Mouse (Mus musculus) brain, embryonic 14.5 days (tissue): ENCODE data around the gene Ift57. TPM values are rescaled to one million over a fixed set of nuclear protein-coding genes. Genes with fewer than 3 reads are reported as not detected.
A peak's percentile ranks its signal among the peaks of the same experiment; 100 is the strongest.

Experiments used
- DNase-seq: peaks from one replicate; pipeline ENCODE4 v3.0.0-alpha.2; 2011; ENCODE audit warnings: low read depth
- CTCF ChIP-seq: fragments of 200-500 bp; IDR thresholded peaks from 2 replicates; pipeline ENCODE4 v1.5.1; 2012; ENCODE audit warnings: inconsistent platforms, mild to moderate bottlenecking, moderate library complexity, borderline replicate concordance; ENCODE audit not compliant: insufficient read depth, insufficient read length; ENCODE audit errors: extremely low read depth
- POLR2A ChIP-seq: fragments of 200-500 bp; IDR thresholded peaks from 2 replicates; pipeline ENCODE4 v1.6.1; 2012; ENCODE audit warnings: mild to moderate bottlenecking, inconsistent platforms, borderline replicate concordance; ENCODE audit not compliant: poor library complexity, insufficient read depth, insufficient read length, severe bottlenecking; ENCODE audit errors: extremely low read depth
- polyA plus RNA-seq: library from polyadenylated mRNA; depleted of rRNA; stranded (reverse); fragments of >200 nt; gene quantifications from 2 replicates; pipeline ENCODE4 v1.2.3, GENCODE M21; 2012

Ift57 gene
- polyA plus RNA-seq, 1 experiment: 26.1 TPM

DNA sequence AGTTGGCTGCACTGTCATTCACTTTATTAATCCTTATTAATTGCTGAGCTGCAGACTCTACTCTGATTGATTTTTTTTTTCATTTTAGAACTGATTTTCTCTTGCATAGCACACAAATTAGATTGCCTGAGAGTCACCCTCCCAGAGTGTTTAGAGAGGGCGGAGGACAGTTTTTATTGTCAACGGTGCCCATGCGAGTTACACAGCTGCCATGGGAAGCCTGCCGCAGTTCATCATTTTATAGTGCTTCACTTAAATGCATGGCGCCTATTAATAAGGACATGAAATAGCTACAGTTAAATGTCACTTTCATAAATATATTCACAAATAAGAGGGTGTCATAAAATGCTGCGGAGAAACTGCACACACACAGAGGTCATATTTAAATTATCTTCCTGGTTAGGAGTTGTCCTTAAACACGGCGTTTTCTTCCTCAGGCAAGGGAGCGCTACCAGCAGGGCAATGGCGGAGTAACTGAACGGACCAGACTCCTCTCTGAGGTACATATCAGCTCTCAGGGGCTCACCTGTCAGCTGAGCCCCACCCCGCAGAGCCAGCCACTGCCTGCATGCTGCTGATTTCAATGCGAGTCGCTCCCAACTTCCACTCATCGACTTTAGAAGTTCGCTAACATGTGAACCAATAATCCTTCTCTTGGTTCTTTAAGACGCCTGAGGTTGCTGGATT, 61.6 kb downstream of the Ift57 start:
- TF ChIP-seq POLR2A: no peak
- no peak for TF ChIP-seq CTCF
- peak; percentile 16 for DNase-seq

DNA sequence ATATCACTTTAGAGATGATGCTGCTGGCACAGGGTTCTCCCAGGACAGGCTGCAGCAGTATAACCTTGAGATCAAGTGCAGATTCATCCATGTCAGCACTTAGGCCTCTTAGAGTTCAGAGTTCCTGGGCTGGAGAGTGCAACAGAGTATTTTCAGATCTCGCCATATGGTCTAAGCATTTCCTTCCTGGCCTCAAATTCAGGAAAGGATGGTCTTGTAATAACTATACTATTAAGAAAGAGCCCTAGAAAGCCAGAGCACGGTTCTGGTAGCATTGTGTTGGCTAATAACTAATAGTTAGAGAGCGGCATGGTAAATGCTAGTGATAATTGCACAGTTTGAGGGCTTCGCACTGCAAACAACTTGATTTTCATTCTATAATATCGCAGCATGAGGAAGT, 62.9 kb downstream of the Ift57 start:
- TF ChIP-seq POLR2A (no peak), CTCF (no peak)

DNA sequence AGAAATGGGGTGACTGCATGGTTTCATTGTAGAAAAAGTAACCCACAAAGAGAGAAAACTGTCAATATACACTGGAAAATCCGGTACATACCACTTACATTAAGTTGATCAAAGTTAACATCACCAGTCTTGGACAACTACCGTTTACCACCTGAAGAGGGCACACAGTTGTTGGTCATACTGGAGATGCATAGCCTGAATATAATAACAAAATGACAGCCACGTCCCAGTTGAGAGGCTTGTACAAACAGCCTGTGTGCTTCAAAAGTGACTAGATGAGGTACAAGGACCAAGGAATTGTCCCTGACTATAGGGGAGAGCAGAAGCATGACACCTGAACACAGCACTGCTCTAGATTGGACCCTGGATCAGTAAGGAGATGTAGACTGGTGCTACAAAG, 67.3 kb downstream of the Ift57 start:
- DNase-seq: peak; percentile 30
- TF ChIP-seq CTCF: peak; percentile 17; the same call in 1 of the 2 replicates
- no peak for TF ChIP-seq POLR2A

More for the DNA sequence above, 62.9 kb downstream of the Ift57 start:
- no peak for DNase-seq

DNA sequence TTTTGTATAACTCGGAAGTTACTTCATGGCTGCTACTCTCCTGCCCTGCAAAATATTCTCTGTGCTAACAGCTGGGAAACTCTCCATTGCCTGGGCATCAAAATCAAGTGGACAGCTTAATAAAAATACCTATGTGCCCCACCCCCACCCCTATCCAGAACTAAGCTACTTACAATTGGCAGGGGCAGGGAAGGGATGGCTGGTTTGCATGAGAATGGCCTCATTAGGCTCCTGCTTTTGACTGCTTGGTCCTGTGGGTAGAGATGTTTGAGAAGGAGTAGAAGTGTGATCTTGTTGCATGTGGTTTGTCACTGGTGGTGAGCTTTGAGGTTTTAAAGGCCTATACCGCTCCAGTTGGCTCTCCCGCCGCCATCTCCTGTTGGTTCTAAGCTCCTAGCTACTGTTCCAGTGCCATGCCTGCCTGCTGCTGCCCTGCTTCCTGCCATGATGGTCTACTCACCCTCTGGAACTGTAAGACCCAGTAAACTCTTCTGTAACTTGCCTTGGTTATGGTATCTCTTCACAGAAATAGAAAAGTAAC, 69.5 kb downstream of the Ift57 start:
- no peak for DNase-seq
- TF ChIP-seq POLR2A: no peak
- no peak for TF ChIP-seq CTCF

DNA sequence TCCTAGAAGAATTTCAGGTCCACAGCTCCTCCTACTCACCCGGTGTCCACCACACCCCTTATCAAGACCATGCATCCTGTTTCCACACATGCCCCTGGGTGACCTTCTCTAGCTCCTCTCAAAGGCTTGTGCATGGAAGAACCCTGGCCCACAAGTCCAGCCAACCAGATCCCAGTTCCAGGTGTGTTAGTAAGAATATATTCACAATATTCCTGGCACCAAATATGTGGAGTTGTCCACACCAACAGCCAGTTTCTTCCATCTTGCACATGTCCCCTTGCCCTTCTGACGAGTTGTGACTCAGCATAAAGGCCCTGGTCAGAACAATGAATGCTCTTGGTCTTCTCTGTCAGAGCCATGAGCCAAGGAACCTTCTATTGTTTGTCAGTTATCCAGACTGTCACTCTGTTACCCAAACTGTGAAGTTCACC, 70.8 kb downstream of the Ift57 start:
- DNase-seq: no peak
- TF ChIP-seq CTCF: no peak
- no peak for TF ChIP-seq POLR2A

DNA sequence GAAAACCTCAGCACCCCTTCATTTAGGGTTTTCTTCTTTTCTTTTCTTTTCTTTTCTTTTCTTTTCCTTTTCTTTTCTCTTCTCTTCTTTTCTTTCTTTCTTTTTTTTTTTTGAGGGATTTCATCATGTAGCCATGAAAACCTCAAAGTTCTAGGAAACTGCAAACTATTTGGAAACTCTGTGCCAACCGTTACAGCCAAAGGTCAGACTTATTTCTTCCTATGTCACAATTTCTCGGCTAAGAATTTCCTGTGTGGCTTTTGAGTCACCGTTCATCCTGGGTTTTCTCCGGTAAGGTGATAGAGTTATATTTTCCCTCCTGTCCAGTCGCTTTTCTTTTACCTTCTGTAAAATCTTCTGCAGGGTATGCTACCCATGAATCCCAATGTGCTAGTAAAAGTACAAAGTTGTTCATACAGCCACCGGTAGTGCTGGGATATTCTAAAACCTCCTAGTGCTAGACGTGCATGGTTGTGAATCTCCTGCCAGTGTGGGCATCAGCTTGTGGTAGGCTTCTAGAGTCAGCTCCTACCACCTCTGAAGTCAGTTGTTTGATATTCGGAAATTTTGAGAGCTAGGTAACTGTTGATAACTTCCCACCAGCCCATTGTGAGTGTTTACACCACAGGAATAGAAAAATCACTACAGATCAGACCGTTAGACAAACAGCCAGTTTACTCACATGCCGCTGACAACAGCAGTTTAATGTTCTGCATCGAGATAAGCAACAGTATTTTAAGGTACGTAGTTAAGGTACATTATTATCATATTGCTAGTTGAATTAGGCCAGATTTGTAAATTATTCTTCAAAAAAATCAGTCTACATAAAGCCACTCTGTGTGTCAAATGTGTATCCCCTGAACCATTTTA, 71.5 kb downstream of the Ift57 start:
- TF ChIP-seq POLR2A (no peak), CTCF (no peak)
- no peak for DNase-seq

DNA sequence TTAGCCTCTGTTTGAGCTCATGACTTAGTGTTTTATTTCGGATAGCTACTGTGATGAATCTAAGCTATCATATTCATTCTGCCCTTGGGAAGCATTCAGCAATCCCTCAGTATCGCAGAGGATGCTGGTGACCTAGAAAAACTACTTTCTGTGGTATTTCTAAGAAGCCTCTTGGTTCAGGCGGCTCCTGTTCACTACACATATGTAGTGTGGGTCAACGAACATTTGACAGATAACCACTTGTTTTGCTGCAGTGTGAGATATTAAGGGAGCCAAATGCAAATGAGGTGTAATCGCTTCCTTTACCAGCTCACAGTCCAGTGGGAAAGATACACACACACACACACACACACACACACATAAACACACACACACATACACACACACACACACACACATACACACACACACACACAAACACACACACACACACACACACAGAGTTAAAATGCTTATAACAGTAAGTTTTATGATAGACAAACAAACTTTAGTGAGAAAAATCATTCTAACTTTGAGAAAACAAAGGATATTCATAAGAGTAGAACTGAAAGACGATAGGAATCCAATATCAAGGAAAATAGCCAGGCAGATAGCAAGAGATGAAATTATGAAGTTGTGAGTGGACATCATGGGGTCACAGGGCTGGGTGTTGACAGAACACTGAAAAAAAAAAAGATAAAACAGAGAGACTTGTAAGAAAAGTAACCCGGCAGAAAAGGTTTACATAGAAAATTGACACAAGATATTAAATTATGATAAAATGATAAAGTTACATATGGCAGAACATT, 72.8 kb downstream of the Ift57 start:
- no peak for TF ChIP-seq POLR2A
- no peak for TF ChIP-seq CTCF
- DNase-seq: no peak

DNA sequence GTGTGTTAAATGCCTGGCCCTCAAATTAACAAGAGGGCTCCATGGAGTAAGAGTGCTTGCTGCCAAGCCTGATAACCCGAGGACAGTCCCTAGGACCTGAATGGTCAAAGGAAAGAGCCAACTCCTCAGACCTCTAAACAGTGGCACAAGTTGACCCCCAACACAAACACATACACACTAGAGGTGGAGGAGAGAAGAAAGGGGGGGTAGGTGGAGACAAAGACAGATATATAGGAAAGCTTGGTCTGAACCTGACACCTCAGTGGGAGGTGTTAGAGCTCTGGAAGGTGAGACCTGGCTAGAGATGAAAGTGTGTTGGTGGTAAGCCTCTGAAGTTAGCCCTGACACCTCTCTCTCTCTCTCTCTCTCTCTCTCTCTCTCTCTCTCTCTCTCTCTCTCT, 73.5 kb downstream of the Ift57 start:
- no peak for DNase-seq
- no peak for TF ChIP-seq POLR2A
- no peak for TF ChIP-seq CTCF

DNA sequence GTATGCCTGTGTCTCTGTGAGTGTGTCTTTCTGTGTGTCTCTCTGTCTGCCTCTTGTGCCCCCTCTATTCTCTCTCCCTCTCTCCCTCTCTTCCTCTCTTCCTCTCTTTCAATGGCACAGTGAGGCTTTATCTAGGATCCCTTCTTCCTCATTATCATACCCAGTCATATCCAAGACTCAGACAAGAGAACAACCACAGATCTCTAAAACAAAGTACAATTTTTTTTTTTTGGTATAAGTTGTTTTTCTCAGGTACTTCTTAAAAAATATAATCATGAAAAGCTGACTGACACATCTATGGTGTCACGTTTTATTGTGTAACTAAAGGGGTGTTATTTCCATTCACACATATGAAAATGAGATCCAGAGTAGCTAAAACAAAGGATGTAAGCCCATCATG, 74.0 kb downstream of the Ift57 start:
- no peak for TF ChIP-seq CTCF
- no peak for TF ChIP-seq POLR2A
- no peak for DNase-seq

DNA sequence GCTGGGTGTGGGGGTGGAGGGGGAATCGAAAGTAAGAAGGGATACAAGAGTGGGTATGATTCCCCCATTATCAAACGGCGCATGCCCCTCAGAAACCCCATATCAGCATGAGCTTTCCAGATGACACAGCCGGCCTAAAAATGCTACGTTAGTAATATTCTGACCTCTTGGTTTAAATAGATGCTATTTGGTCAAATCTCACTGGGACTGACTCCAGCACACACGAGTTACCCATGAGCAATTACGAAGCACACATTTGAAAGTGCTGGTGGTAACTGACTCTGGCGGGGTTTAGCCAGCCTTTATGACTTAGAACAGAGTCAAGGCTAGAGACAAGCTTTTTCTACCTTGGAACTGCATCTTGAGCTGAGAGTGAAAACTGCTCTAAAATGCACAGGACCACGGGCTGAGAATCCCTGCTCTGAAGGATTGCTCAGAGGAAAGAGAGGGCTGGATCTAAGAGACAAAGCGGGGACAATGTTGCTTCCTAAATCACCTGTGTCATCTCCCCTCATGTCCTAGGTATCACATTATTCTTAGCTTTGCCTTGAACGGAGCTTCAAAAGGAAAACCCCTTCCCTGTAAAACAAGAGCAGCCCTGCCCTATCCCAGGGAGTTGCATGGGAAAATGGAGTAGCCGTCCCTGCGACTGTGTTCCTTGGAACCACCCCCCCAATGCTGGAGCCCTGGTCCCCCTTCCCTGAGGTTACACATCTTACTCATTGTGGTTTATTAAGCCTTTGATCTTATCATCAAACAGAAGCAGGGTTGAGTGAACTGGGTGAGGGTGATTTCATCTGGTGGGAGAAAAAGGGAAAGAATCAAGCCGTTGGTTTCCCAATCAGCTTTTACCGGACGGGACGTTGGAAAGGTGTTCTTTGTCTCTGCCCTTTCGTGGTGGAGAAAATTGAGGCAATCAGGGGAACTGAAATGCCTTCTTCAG, 75.3 kb downstream of the Ift57 start:
- DNase-seq: no peak
- TF ChIP-seq POLR2A (no peak), CTCF (no peak)

DNA sequence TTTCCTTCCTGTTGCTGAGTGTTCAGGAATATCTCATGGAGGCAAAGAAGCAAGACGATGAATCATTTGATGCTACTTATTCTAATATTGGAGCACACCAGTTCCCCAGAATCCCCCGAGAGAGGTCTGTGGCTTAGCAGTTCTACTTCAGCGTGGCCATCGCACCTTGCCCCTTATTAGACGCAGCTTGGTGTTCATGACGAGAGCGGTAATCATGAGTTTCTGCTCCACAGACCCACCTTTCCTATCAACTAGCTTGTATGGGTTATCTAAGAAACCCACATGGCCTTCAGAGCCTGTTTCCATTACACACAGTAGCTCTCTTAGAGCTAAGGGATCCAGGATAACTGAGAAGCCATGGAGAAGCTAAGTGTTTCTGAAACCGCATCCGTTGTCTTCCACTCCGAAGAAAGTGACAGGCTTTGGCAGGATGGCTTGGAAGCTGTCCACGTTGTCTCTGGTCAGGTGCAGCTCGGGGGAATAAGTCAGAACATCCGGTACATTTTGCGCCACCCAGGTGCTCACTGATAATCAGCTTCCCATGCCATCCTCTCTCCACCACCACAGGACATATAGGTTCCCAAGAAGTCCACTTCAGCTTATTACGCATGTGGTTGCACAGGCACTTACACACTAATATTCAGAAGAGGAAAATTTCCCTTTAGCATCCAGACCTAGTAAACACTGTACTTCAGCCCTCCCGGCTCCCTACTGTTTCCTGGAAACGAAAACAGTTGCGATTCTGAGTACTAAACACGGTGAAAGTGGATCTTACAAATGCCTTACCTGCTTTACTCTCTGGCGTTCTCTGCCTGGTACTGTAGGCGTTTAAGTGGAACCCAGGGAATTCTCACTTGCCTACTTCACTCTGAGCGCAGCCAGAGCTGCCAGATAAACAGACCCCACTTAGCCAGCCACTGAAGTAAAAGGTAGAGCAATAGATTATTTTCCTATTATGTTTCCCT, 76.3 kb downstream of the Ift57 start:
- TF ChIP-seq POLR2A (no peak), CTCF (no peak)
- DNase-seq: no peak
